Mouse (Mus musculus) lung, embryonic 16.5 days (tissue): Measurements from ENCODE around the gene Znrf3. TPM values are rescaled to one million over a fixed set of nuclear protein-coding genes. Genes with fewer than 3 reads are reported as not detected.

Experiments used
- ATAC-seq: fragments of 200-750 bp; cut with Nextera tagmentation; 2 replicates; pipeline ENCODE4 v1.8.0; 2017; ENCODE audit warnings: low read depth, mild to moderate bottlenecking, moderate library complexity
- H3K27ac ChIP-seq: fragments of 300-500 bp; sonication (generic); 2 replicates; pipeline ENCODE4 v1.5.1; 2014; ENCODE audit warnings: mild to moderate bottlenecking, control low read depth, low read length
- H3K27me3 ChIP-seq: fragments of 300-500 bp; sonication (generic); 2 replicates; pipeline ENCODE4 v1.6.1; 2014; ENCODE audit warnings: low read depth, low read length, mixed read lengths; ENCODE audit not compliant: control insufficient read depth, insufficient read depth
- H3K36me3 ChIP-seq: fragments of 300-500 bp; sonication (generic); 2 replicates; pipeline ENCODE4 v1.6.1; 2014; ENCODE audit warnings: low read length; ENCODE audit not compliant: control insufficient read depth, insufficient read depth
- H3K4me1 ChIP-seq: fragments of 300-500 bp; sonication (generic); replicated peaks from 2 replicates; pipeline ENCODE4 v1.6.1; 2014; ENCODE audit warnings: low read length, mixed read lengths; ENCODE audit not compliant: control insufficient read depth, insufficient read depth
- H3K4me2 ChIP-seq: fragments of 300-500 bp; sonication (generic); 2 replicates; pipeline ENCODE4 v1.6.1; 2014; ENCODE audit warnings: low read depth, low read length, control low read depth
- H3K4me3 ChIP-seq: fragments of 300-500 bp; sonication (generic); 2 replicates; pipeline ENCODE4 v1.5.1; 2014; ENCODE audit warnings: mild to moderate bottlenecking, low read length, control low read depth
- H3K9ac ChIP-seq: fragments of 300-500 bp; sonication (generic); 2 replicates; pipeline ENCODE4 v1.6.1; 2014; ENCODE audit warnings: low read length, control low read depth
- H3K9me3 ChIP-seq: fragments of 300-500 bp; sonication (generic); 2 replicates; pipeline ENCODE4 v1.6.1; 2016; ENCODE audit warnings: low read length; ENCODE audit not compliant: control insufficient read depth
- WGBS: fragments of 180-500 bp; shearing (Covaris S2); extraction: QIAGEN DNeasy Blood & Tissue Kit; methylation state at CpG from one replicate; pipeline ENCODE4 v1.1.7; 2014; 5-methylcytosine and 5-hydroxymethylcytosine counted together
- polyA plus RNA-seq: library from polyadenylated mRNA; unstranded; fragments of >200 nt; fragmentation: Nextera tagmentation; extraction: Ambion mirVana; gene quantifications from 2 replicates; pipeline ENCODE4 v1.2.1, GENCODE M21; 2015

Znrf3 gene
- polyA plus RNA-seq, 1 experiment from 2014 or later: 17.2 TPM

GRCm38 (mm10) chr11:5412644-5413190 is 31.9 kb downstream of the Znrf3 start:
- no peak overlapping the region for H3K27ac ChIP-seq
- H3K9me3 ChIP-seq: no peaks in the 10 kb centered on the region

GRCm38 (mm10) chr11:5411577-5411976 is 33.1 kb downstream of the Znrf3 start:
- Histone ChIP-seq H3K4me1 (peaks cover 44% of the 10 kb centered on the region), H3K9me3 (no peaks in the 10 kb centered on the region), H3K36me3 (no peaks in the 10 kb centered on the region), H3K4me3 (no peak overlapping the region), H3K9ac (no peak overlapping the region), H3K4me2 (no peak overlapping the region), H3K27ac (peak overlapping the region; percentile 7; the same call in 1 of the 2 replicates), H3K27me3 (no peaks in the 10 kb centered on the region)
- 30% methylated on average over 9 of the region's 9 CpGs for WGBS
- peak; percentile 72 for ATAC-seq

More at GRCm38 (mm10) chr11:5412644-5413190, 31.9 kb downstream of the Znrf3 start:
- Histone ChIP-seq H3K4me2 (no peak overlapping the region), H3K9ac (no peak overlapping the region), H3K4me3 (no peak overlapping the region), H3K4me1 (peaks cover 53% of the 10 kb centered on the region), H3K36me3 (no peaks in the 10 kb centered on the region), H3K27me3 (no peaks in the 10 kb centered on the region)
- ATAC-seq: no peak
- 38% methylated on average over 2 of the region's 2 CpGs for WGBS

- H3K4me2 ChIP-seq: no peak overlapping the region
- peak overlapping the region; percentile 68 for H3K27ac ChIP-seq
- H3K9me3 ChIP-seq: no peaks in the 10 kb centered on the region
- peak; percentile 75 for ATAC-seq
- H3K36me3 ChIP-seq: no peaks in the 10 kb centered on the region
- no peak overlapping the region for H3K4me3 ChIP-seq
- H3K9ac ChIP-seq: peak overlapping the region; percentile 3; the same call in 1 of the 2 replicates
- H3K27me3 ChIP-seq: no peaks in the 10 kb centered on the region
- H3K4me1 ChIP-seq: peaks cover 15% of the 10 kb centered on the region
- WGBS: 41% methylated on average over 2 of the region's 2 CpGs
These were observed 40.5 kb downstream of the Znrf3 start for GRCm38 (mm10) chr11:5404180-5404579.

- peak; percentile 15; the same call in 1 of the 2 replicates for ATAC-seq
- H3K27ac ChIP-seq: peak overlapping the region; percentile 46
- 43% methylated on average over 4 of the region's 4 CpGs for WGBS
These were observed 42.4 kb downstream of the Znrf3 start for GRCm38 (mm10) chr11:5402127-5402733.

GRCm38 (mm10) chr11:5398301-5399053 is 46.2 kb downstream of the Znrf3 start:
- Histone ChIP-seq H3K4me1 (peaks cover 11% of the 10 kb centered on the region), H3K9ac (no peak overlapping the region), H3K9me3 (no peaks in the 10 kb centered on the region), H3K27ac (no peak overlapping the region), H3K4me2 (no peak overlapping the region), H3K36me3 (no peaks in the 10 kb centered on the region), H3K4me3 (no peak overlapping the region), H3K27me3 (no peaks in the 10 kb centered on the region)
- WGBS: 63% methylated on average over 3 of the region's 3 CpGs
- no peak for ATAC-seq

More at GRCm38 (mm10) chr11:5402127-5402733, 42.4 kb downstream of the Znrf3 start:
- H3K27me3 ChIP-seq: no peaks in the 10 kb centered on the region
- H3K4me3 ChIP-seq: no peak overlapping the region
- H3K4me2 ChIP-seq: no peak overlapping the region
- no peaks in the 10 kb centered on the region for H3K36me3 ChIP-seq
- H3K9me3 ChIP-seq: no peaks in the 10 kb centered on the region
- peaks cover 19% of the 10 kb centered on the region for H3K4me1 ChIP-seq
- H3K9ac ChIP-seq: no peak overlapping the region

GRCm38 (mm10) chr11:5390969-5391831 is 53.4 kb downstream of the Znrf3 start:
- WGBS: 36% methylated on average over 4 of the region's 4 CpGs
- H3K36me3 ChIP-seq: no peaks in the 10 kb centered on the region
- H3K4me2 ChIP-seq: no peak overlapping the region
- no peak overlapping the region for H3K9ac ChIP-seq
- H3K4me3 ChIP-seq: no peak overlapping the region
- no peaks in the 10 kb centered on the region for H3K9me3 ChIP-seq
- ATAC-seq: no peak
- no peaks in the 10 kb centered on the region for H3K27me3 ChIP-seq
- H3K4me1 ChIP-seq: no peaks in the 10 kb centered on the region
- no peak overlapping the region for H3K27ac ChIP-seq

GRCm38 (mm10) chr11:5382652-5383051 is 62.0 kb downstream of the Znrf3 start:
- Histone ChIP-seq H3K36me3 (no peaks in the 10 kb centered on the region), H3K4me2 (no peak overlapping the region), H3K9me3 (no peaks in the 10 kb centered on the region), H3K27me3 (no peaks in the 10 kb centered on the region), H3K4me1 (peaks cover 18% of the 10 kb centered on the region), H3K4me3 (no peak overlapping the region), H3K9ac (no peak overlapping the region), H3K27ac (no peak overlapping the region)
- 48% methylated on average over 2 of the region's 2 CpGs for WGBS
- no peak for ATAC-seq

- H3K27ac ChIP-seq: no peak overlapping the region
- 70% methylated on average over 5 of the region's 5 CpGs for WGBS
- no peaks in the 10 kb centered on the region for H3K36me3 ChIP-seq
- H3K9ac ChIP-seq: no peak overlapping the region
- no peak for ATAC-seq
- H3K4me3 ChIP-seq: no peak overlapping the region
- no peaks in the 10 kb centered on the region for H3K27me3 ChIP-seq
- H3K4me1 ChIP-seq: peaks cover 21% of the 10 kb centered on the region
- no peak overlapping the region for H3K4me2 ChIP-seq
- no peaks in the 10 kb centered on the region for H3K9me3 ChIP-seq
These were observed 63.4 kb downstream of the Znrf3 start for GRCm38 (mm10) chr11:5381226-5381625.
